Mouse (Mus musculus) heart, embryonic 15.5 days (tissue): ENCODE results near the gene Prtn3. TPM values are rescaled to one million over a fixed set of nuclear protein-coding genes. Genes with fewer than 3 reads are reported as not detected.

Experiments
- ATAC-seq: fragments of 200-750 bp; cut with Nextera tagmentation; replicated peaks from 2 replicates; pipeline ENCODE4 v1.8.0; 2017; ENCODE audit warnings: low read depth, moderate TSS enrichment; ENCODE audit not compliant: insufficient number of reproducible peaks, insufficient read depth, low FRiP score
- H3K27ac ChIP-seq: fragments of 300-500 bp; sonication (generic); 2 replicates; pipeline ENCODE4 v1.5.1; 2015; ENCODE audit warnings: mild to moderate bottlenecking, inconsistent platforms
- H3K27me3 ChIP-seq: fragments of 300-500 bp; sonication (generic); 2 replicates; pipeline ENCODE4 v1.6.1; 2015; ENCODE audit warnings: inconsistent platforms
- H3K36me3 ChIP-seq: fragments of 300-500 bp; sonication (generic); 2 replicates; pipeline ENCODE4 v1.6.1; 2015; ENCODE audit warnings: mild to moderate bottlenecking, inconsistent platforms
- H3K4me1 ChIP-seq: fragments of 300-500 bp; sonication (generic); replicated peaks from 2 replicates; pipeline ENCODE4 v1.6.1; 2015; ENCODE audit warnings: inconsistent platforms
- H3K4me2 ChIP-seq: fragments of 300-500 bp; sonication (generic); 2 replicates; pipeline ENCODE4 v1.6.1; 2015; ENCODE audit warnings: inconsistent platforms, mild to moderate bottlenecking, moderate library complexity
- H3K4me3 ChIP-seq: fragments of 300-500 bp; sonication (generic); 2 replicates; pipeline ENCODE4 v1.5.1; 2015; ENCODE audit warnings: mild to moderate bottlenecking, inconsistent platforms
- H3K9ac ChIP-seq: fragments of 300-500 bp; sonication (generic); 2 replicates; pipeline ENCODE4 v1.6.1; 2015; ENCODE audit warnings: mild to moderate bottlenecking, inconsistent platforms
- H3K9me3 ChIP-seq: fragments of 300-500 bp; sonication (generic); replicated peaks from 2 replicates; pipeline ENCODE4 v1.6.1; 2016; ENCODE audit warnings: inconsistent platforms
- WGBS: fragments of 180-500 bp; shearing (Covaris S2); methylation state at CpG from one replicate; pipeline ENCODE4 v1.1.7; 2015; ENCODE audit warnings: mixed read lengths; 5-methylcytosine and 5-hydroxymethylcytosine counted together
- polyA plus RNA-seq: library from polyadenylated mRNA; unstranded; fragments of >200 nt; fragmentation: Nextera tagmentation; extraction: Ambion mirVana; gene quantifications from 2 replicates; pipeline ENCODE4 v1.2.1, GENCODE M21; 2015

Prtn3 gene
- polyA plus RNA-seq, 1 experiment from 2014 or later, result 1.1 TPM

GRCm38 (mm10) chr10:79914948-79915596 is 40.8 kb downstream of the Prtn3 start:
- H3K4me2 ChIP-seq, result 0 out of 2 replicates have a peak overlapping the region, but pooled peaks have one; percentile 1
- peaks cover 29% of the 10 kb centered on the region for H3K27me3 ChIP-seq
- no peak overlapping the region for H3K27ac ChIP-seq
- H3K9me3 ChIP-seq, result no peaks in the 10 kb centered on the region
- ATAC-seq, result no peak
- no peak overlapping the region for H3K4me3 ChIP-seq
- 63% methylated on average over 7 of the region's 7 CpGs for WGBS
- peaks cover 8% of the 10 kb centered on the region; the same call in 1 of the 2 replicates for H3K36me3 ChIP-seq
- no peak overlapping the region; the same call in 1 of the 2 replicates for H3K9ac ChIP-seq
- peaks cover 55% of the 10 kb centered on the region for H3K4me1 ChIP-seq

- H3K4me3 ChIP-seq, result peak overlapping the region; percentile 81
- ATAC-seq, result no peak
- H3K4me2 ChIP-seq, result peak overlapping the region; percentile 94
- H3K9ac ChIP-seq, result peak overlapping the region; percentile 94
- H3K9me3 ChIP-seq, result no peaks in the 10 kb centered on the region
- H3K27me3 ChIP-seq, result peaks cover 39% of the 10 kb centered on the region
- H3K36me3 ChIP-seq, result peaks cover 1% of the 10 kb centered on the region; the same call in 1 of the 2 replicates
- H3K27ac ChIP-seq, result 0 out of 2 replicates have a peak overlapping the region, but pooled peaks have one; percentile 4
- peaks cover 63% of the 10 kb centered on the region for H3K4me1 ChIP-seq
- WGBS, result 10% methylated on average over 8 of the region's 8 CpGs
These were observed 41.8 kb downstream of the Prtn3 start for GRCm38 (mm10) chr10:79916081-79916480.

DNA sequence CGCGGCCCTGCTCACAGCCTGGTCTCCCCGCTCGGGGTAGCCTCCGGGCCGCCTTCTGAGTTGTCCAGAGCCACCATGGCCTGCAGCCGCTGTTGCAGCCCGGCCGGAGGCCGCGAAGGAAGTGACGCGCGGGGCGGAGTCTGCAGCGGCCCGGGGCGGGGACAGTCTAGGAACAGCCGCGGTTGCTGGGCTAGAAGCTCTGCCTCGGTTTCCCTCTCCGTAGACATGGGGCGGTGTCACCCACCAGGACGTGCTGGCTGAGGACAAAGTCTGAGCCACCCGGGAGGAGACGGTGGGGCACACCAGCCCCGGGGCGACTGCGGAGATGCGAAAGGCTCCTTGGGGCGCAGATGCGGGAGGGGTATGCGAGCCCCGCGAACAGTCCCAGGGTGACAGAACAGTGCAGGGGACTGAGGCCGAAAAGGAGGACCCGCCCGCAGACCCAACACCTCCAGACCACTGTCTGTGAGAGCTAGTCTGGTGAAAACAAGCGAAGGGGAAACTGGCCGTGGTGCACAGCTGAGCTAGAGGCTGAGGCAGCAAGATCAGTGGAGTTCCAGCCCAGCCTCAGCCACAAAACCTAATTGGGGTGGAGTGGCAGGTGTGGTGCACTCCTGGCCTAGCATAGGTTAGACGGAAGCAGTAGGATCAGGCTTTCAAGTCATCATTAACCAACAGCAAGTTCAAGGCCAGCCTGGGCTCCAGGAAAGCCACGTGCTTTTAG is 42.7 kb downstream of the Prtn3 start, which contains the start of gene Kiss1r:
TSS of gene Kiss1r (plus strand) at position 164 of the 724 bp plus-strand sequence.
- peak within 1 kb of the TSS; percentile 94 for H3K9ac ChIP-seq
- H3K36me3 ChIP-seq, result no peaks in the 10 kb centered on the region
- H3K4me3 ChIP-seq, result peak within 1 kb of the TSS; percentile 81
- WGBS, result 2% methylated on average over 42 of the region's 42 CpGs
- no peaks in the 10 kb centered on the region for H3K9me3 ChIP-seq
- peak within 1 kb of the TSS; percentile 94 for H3K4me2 ChIP-seq
- H3K4me1 ChIP-seq, result peaks cover 71% of the 10 kb centered on the region
- peak within 1 kb of the TSS; percentile 77 for H3K27ac ChIP-seq
- ATAC-seq, result peak; percentile 82
- H3K27me3 ChIP-seq, result peaks cover 48% of the 10 kb centered on the region

DNA sequence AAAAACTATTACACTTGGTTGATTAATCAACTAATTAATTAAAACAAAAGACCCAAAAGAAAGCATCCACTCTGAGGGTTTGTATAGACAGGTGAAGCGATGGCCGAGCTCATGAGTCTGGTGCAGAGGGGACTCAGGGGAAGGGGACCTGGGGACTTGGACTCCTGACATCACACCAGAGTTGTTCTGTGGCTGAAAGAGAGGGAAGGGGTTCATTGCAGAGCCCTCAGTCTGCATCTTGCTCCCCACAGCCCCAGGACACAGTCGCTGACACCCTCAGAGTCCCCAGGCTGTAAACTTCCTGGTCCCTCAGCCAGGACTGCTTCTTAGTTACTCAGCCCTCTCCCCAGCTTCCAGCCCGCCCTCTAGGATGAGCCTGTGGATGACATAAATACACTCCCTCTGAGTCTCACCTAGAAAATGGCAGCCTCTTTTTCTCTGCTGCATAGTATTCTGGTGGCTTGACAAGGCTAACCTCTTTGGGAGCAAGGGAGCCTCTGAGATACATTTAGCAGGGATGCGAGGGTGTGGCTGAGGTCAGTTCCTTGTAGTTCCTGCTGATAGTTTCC is 43.3 kb downstream of the Prtn3 start:
- Histone ChIP-seq H3K9me3 (no peaks in the 10 kb centered on the region), H3K4me3 (peak overlapping the region; percentile 81), H3K27ac (no peak overlapping the region), H3K4me1 (peaks cover 72% of the 10 kb centered on the region), H3K36me3 (no peaks in the 10 kb centered on the region), H3K9ac (peak overlapping the region; percentile 94; the same call in 1 of the 2 replicates), H3K4me2 (peak overlapping the region; percentile 94), H3K27me3 (peaks cover 55% of the 10 kb centered on the region)
- 68% methylated on average over 5 of the region's 5 CpGs for WGBS
- ATAC-seq, result no peak

DNA sequence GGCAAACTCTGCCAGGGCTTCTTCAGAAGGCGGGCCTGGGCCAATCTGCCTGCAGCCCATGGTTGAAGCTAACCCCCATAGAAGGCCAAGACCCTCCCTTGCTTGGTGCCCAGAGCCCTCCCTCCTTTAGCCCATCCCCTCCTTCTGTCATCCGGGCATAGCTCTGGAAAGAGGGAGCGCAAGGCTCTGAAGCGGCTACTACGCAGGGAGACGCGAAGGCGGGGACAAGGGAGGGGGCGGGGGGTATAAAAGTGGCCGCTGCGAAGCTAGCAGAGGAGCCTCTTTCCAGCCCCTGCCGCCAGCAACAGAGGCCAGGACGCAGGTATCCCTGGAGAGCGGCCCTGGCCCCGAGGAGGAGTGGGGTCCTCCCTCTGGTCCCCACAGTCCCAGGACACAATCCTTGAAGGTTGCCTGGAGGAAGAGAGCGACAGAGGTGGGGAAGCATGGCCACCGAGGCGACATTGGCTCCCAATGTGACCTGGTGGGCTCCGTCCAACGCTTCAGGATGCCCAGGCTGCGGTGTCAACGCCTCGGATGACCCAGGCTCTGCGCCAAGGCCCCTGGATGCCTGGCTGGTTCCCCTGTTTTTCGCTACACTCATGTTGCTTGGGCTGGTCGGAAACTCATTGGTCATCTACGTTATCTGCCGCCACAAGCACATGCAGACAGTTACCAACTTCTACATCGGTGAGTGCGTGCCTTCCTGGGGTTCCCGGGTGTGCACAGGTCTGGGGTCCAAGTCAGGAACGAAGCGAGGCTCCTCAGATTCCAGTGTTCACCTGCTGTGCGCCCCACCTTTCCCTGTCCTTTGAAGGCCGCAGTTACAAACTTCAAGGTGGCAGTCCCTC is 44.2 kb downstream of the Prtn3 start:
- no peaks in the 10 kb centered on the region for H3K9me3 ChIP-seq
- no peak overlapping the region for H3K27ac ChIP-seq
- 0 out of 2 replicates have a peak overlapping the region, but pooled peaks have one; percentile 10 for H3K9ac ChIP-seq
- H3K27me3 ChIP-seq, result peaks cover 63% of the 10 kb centered on the region
- peak overlapping the region; percentile 53 for H3K4me2 ChIP-seq
- no peak for ATAC-seq
- peaks cover 69% of the 10 kb centered on the region for H3K4me1 ChIP-seq
- H3K36me3 ChIP-seq, result no peaks in the 10 kb centered on the region
- 8% methylated on average over 35 of the region's 35 CpGs for WGBS
- H3K4me3 ChIP-seq, result peak overlapping the region; percentile 33

DNA sequence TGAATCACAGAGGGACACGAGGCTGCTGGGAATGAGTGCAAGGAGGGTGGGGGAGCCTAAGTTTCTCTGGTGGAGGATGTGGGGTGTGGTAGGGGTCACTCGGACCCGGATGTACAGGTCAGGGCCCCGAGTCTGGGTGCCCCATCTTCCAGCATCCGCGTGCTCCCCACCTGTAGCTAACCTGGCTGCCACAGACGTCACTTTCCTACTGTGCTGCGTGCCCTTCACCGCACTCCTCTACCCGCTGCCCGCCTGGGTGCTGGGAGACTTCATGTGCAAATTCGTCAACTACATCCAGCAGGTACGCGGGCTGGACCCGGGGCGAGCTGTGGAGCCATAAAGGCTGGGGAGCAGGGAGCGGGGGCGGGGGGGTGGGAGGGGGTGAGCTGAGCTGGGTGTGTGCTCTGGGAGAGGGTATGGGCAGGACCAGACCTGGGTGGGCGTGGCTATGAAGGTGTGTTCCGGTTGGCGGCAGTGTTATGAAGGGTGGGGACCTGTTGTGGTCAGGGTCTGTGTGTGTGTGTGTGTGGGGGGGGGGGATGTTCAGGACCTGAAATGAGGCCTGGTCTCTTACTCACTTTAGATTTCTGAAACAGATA is 45.1 kb downstream of the Prtn3 start:
- Histone ChIP-seq H3K9me3 (no peaks in the 10 kb centered on the region), H3K36me3 (no peaks in the 10 kb centered on the region), H3K4me2 (peak overlapping the region; percentile 40; the same call in 1 of the 2 replicates), H3K27me3 (peaks cover 65% of the 10 kb centered on the region), H3K27ac (no peak overlapping the region), H3K4me3 (peak overlapping the region; percentile 18; the same call in 1 of the 2 replicates), H3K9ac (no peak overlapping the region), H3K4me1 (peaks cover 60% of the 10 kb centered on the region)
- WGBS, result 9% methylated on average over 21 of the region's 21 CpGs
- ATAC-seq, result no peak

DNA sequence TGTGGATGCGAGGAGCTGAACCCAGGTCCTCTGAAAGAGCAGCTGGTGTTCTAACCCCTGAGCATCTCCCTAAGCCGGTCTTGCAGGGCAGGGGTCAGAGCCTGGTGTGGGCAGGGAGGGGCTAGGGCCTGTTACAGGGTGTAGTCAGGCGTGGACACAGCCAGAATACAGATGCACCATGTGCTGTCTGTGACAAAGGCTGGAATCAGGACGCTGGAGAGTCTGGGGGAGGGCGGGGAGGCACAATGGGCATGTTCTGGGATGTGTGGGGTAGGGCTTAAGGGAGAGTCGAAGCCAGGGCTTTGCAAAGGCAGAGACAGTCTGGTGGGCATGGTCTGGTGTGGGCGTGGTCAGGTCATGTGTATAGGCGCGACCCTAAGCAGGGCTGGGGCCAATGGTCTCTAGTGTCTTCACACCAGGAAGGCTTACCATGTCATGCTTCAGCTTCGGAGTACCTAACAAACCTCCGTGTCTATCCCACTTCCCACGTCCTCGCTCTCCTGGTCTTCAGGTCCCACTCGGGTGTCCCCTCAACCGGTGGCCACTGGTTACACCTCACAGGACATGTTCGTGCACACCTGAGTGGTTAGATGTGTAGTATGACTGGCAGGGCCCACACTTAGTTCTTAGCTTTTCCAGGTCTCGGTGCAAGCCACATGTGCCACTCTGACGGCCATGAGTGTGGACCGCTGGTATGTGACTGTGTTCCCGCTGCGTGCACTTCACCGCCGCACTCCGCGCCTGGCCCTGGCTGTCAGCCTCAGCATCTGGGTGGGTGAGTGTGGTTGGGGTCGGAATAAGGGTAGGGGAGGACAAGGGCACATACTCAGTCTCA is 46.0 kb downstream of the Prtn3 start:
- peaks cover 54% of the 10 kb centered on the region for H3K4me1 ChIP-seq
- peak overlapping the region; percentile 38 for H3K4me3 ChIP-seq
- 25% methylated on average over 26 of the region's 26 CpGs for WGBS
- H3K9ac ChIP-seq, result no peak overlapping the region
- no peak overlapping the region for H3K27ac ChIP-seq
- peaks cover 65% of the 10 kb centered on the region for H3K27me3 ChIP-seq
- no peaks in the 10 kb centered on the region for H3K36me3 ChIP-seq
- ATAC-seq, result no peak
- H3K4me2 ChIP-seq, result peak overlapping the region; percentile 63
- no peaks in the 10 kb centered on the region for H3K9me3 ChIP-seq

- H3K4me2 ChIP-seq, result peak within 1 kb of the TSS; percentile 63
- no peak within 1 kb of the TSS for H3K27ac ChIP-seq
- WGBS, result 5% methylated on average over 41 of the region's 41 CpGs
- H3K27me3 ChIP-seq, result peaks cover 65% of the 10 kb centered on the region
- peak within 1 kb of the TSS; percentile 38 for H3K4me3 ChIP-seq
- peak within 1 kb of the TSS; percentile 23; the same call in 1 of the 2 replicates for H3K9ac ChIP-seq
- no peaks in the 10 kb centered on the region for H3K36me3 ChIP-seq
- peaks cover 55% of the 10 kb centered on the region for H3K4me1 ChIP-seq
- no peak for ATAC-seq
- H3K9me3 ChIP-seq, result no peaks in the 10 kb centered on the region
These were observed 46.8 kb downstream of the Prtn3 start, which contains the start of gene R3hdm4 for GRCm38 (mm10) chr10:79920958-79921535. Gene R3hdm4 (minus strand): TSS chr10:79921208.

- H3K27me3 ChIP-seq, result peaks cover 65% of the 10 kb centered on the region
- peak overlapping the region; percentile 38 for H3K4me3 ChIP-seq
- H3K36me3 ChIP-seq, result no peaks in the 10 kb centered on the region
- peaks cover 57% of the 10 kb centered on the region for H3K4me1 ChIP-seq
- no peaks in the 10 kb centered on the region for H3K9me3 ChIP-seq
- H3K9ac ChIP-seq, result peak overlapping the region; percentile 23; the same call in 1 of the 2 replicates
- peak overlapping the region; percentile 63 for H3K4me2 ChIP-seq
- WGBS, result 4% methylated on average over 34 of the region's 34 CpGs
- no peak overlapping the region for H3K27ac ChIP-seq
- no peak for ATAC-seq
These were observed 47.3 kb downstream of the Prtn3 start for GRCm38 (mm10) chr10:79921572-79921971.
